Mouse (Mus musculus): ENCODE results near the gene Lpp.

The Lpp gene

GRCm38 (mm10) chr16:24878977-24879376 is 485.7 kb downstream of the Lpp start:
- DNase-seq (ENCODE audit: low read depth, low spot score), result no peak

DNA sequence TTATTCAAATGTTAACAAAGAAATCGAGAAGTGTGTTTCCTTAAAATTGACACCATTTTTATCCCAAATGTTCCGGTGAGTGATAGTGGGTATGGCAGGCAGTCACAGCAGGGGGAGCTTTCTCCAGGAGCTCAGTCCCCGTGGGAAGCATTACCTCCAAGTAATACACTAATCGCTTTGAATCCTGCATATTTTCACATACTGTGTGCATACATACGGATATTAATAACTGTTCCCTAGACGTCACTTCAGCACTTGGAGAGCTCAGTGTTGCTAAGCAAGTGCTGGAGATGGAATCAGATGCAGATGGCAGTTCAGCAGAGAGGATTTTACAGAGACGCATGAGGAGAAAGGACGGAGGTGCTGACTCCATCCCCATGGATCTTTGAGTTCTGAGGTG is 487.4 kb downstream of the Lpp start:
- no peak for DNase-seq (ENCODE audit: low read depth, low spot score)

GRCm38 (mm10) chr16:24881981-24882775 is 488.9 kb downstream of the Lpp start:
- DNase-seq (ENCODE audit: low read depth, low spot score), result no peak

GRCm38 (mm10) chr16:24884017-24884416 is 490.7 kb downstream of the Lpp start:
- DNase-seq (ENCODE audit: low read depth, low spot score), result peak; percentile 16

DNA sequence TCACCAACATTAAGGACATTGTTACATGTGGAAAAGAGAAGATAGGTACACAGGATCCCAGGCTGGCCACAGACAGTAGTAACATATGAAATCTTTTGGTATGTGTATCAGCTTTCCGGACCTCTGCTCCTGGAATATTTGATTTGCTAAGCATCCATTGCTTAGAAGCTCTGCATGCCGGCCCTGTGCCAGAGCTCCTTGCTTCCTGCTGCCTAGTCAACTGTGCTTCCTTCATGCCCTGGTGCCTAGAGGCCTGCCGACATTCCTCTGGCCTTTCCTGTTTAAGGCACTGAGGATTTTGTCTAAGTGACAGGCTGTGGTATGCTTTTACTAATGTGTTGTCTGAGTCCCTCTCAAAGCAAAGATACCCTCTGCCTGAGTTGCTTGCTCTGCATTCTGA is 493.0 kb downstream of the Lpp start:
- DNase-seq (ENCODE audit: low read depth, low spot score), result no peak

- DNase-seq (ENCODE audit: low read depth, low spot score), result no peak
These were observed 493.6 kb downstream of the Lpp start for GRCm38 (mm10) chr16:24886943-24887342.

GRCm38 (mm10) chr16:24891453-24891852 is 498.1 kb downstream of the Lpp start:
- DNase-seq (ENCODE audit: low read depth, low spot score), result no peak

DNA sequence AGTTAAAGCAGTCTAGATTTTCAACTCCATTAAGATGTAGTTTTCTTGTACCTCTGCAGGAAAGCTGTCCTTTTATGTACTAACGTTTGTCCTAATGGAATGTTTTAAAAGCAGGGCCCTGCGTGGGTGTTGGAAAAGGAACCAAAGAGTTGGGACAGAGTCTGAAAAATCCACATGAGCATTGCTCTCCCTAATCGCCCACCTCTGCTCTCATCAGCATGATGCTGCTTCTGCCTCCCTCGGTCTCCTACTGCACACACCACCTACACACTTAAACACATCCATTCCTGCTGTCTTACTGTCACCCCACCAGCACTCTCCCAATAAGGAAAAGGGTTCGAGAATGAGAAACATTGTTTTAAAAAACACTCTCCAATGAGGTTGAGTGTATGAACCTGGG is 501.9 kb downstream of the Lpp start:
- no peak for DNase-seq (ENCODE audit: low read depth, low spot score)

DNA sequence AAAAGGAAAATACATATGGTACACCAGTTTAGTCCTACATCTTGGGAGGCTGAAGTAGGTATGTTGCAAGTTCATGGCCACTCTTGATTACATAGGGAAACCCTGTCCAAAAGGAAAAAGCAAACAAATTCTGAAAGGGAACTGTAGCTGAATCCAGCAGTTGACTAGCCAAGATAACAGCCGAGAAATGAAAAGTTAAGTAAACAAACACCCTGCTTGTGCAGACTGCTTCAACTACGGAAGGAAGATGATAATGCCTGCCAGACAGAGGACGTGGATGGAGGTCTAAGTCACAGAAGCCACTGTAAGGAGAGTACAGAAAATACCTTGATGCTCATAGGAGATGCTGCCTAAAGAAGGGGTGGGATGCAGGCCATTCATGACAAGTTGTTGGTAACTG is 504.3 kb downstream of the Lpp start:
- no peak for DNase-seq (ENCODE audit: low read depth, low spot score)

GRCm38 (mm10) chr16:24900241-24900796 is 507.0 kb downstream of the Lpp start:
- DNase-seq (ENCODE audit: low read depth, low spot score), result no peak

GRCm38 (mm10) chr16:24901139-24901859 is 508.0 kb downstream of the Lpp start:
- no peak for DNase-seq (ENCODE audit: low read depth, low spot score)

DNA sequence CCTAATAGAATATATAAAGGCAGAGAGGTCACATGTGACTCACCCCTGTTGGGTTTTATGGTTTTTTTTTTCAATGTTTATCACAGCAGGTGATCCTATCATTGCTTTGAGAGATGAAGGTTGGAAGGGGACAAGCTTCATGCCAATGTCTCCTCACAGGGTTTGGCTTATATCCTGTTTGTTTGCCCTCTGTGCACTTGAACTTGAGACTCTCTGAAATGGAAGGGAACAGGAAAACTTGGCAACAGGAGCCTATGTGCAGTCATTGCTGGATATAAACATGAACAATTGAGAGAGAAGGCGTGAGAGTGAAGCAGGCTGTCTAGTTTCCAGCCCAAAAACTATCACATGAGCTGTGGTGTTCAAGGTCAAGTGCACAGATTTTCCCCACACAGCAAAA is 508.8 kb downstream of the Lpp start:
- no peak for DNase-seq (ENCODE audit: low read depth, low spot score)

DNA sequence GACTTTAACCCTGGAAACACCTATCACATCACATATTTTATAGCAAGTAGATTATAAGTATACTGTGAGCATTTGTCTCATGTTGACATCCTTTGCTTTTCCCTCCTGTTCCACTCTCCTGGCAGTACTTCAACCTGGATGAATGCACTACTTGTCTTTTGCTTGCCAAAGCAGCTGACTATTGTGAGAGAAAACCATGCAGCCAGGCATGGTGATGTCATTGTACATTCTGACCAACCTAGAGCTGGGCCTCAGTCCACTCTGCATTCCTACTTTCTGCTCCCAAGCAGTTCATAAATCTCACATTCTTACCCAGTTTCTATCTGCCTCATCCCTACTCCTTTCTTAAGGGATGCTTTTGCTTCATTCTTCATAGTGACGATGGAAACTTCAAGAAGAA is 515.6 kb downstream of the Lpp start:
- DNase-seq (ENCODE audit: low read depth, low spot score), result no peak

DNA sequence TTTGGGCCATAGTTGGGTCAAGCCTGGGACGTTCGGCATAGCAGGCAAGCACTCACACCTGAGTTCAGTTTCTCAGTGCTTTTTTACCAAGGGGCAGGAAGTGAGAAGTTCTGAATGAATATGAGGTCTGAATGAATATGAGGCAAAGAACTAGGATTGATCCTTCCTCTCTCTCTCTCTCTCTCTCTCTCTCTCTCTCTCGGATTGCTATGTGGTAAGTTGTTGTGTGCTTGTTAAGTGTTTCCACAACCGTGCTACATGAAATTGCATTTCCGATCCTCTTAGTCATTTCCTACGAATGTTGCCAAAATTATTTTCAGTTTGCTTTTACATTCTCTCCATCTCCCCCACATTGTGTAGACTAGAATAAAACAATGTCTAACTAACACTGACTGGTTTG is 517.0 kb downstream of the Lpp start:
- DNase-seq (ENCODE audit: low read depth, low spot score), result no peak

GRCm38 (mm10) chr16:24910834-24911233 is 517.5 kb downstream of the Lpp start:
- DNase-seq (ENCODE audit: low read depth, low spot score), result no peak

GRCm38 (mm10) chr16:24912381-24912780 is 519.1 kb downstream of the Lpp start:
- DNase-seq (ENCODE audit: low read depth, low spot score), result no peak

GRCm38 (mm10) chr16:24913021-24913420 is 519.7 kb downstream of the Lpp start:
- DNase-seq (ENCODE audit: low read depth, low spot score), result no peak

- DNase-seq (ENCODE audit: low read depth, low spot score), result no peak
These were observed 520.5 kb downstream of the Lpp start for GRCm38 (mm10) chr16:24913641-24914392.

- DNase-seq (ENCODE audit: low read depth, low spot score), result no peak
These were observed 521.1 kb downstream of the Lpp start for GRCm38 (mm10) chr16:24914393-24914751.

GRCm38 (mm10) chr16:24915470-24915869 is 522.2 kb downstream of the Lpp start:
- DNase-seq (ENCODE audit: low read depth, low spot score), result no peak

- DNase-seq (ENCODE audit: low read depth, low spot score), result no peak
These were observed 526.2 kb downstream of the Lpp start for GRCm38 (mm10) chr16:24919349-24920012.

- DNase-seq (ENCODE audit: low read depth, low spot score), result no peak
These were observed 536.8 kb downstream of the Lpp start for GRCm38 (mm10) chr16:24930070-24930469.

Measured in ES-CJ7 (cell line).